Mouse (Mus musculus) heart, embryonic 15.5 days (tissue): ENCODE data around the gene Npepps. TPM values are rescaled to one million over a fixed set of nuclear protein-coding genes. Genes with fewer than 3 reads are reported as not detected.
"Not testable (repeated sequence)": the region's sequence is repeated elsewhere in the genome, so short reads cannot be mapped to it uniquely, and the experiment has no call there.

Experiments used
- ATAC-seq: fragments of 200-750 bp; cut with Nextera tagmentation; replicated peaks from 2 replicates; pipeline ENCODE4 v1.8.0; 2017; ENCODE audit warnings: low read depth, moderate TSS enrichment; ENCODE audit not compliant: insufficient number of reproducible peaks, insufficient read depth, low FRiP score
- H3K27ac ChIP-seq: fragments of 300-500 bp; sonication (generic); 2 replicates; pipeline ENCODE4 v1.5.1; 2015; ENCODE audit warnings: mild to moderate bottlenecking, inconsistent platforms
- H3K27me3 ChIP-seq: fragments of 300-500 bp; sonication (generic); 2 replicates; pipeline ENCODE4 v1.6.1; 2015; ENCODE audit warnings: inconsistent platforms
- H3K36me3 ChIP-seq: fragments of 300-500 bp; sonication (generic); 2 replicates; pipeline ENCODE4 v1.6.1; 2015; ENCODE audit warnings: mild to moderate bottlenecking, inconsistent platforms
- H3K4me1 ChIP-seq: fragments of 300-500 bp; sonication (generic); replicated peaks from 2 replicates; pipeline ENCODE4 v1.6.1; 2015; ENCODE audit warnings: inconsistent platforms
- H3K4me2 ChIP-seq: fragments of 300-500 bp; sonication (generic); 2 replicates; pipeline ENCODE4 v1.6.1; 2015; ENCODE audit warnings: inconsistent platforms, mild to moderate bottlenecking, moderate library complexity
- H3K4me3 ChIP-seq: fragments of 300-500 bp; sonication (generic); 2 replicates; pipeline ENCODE4 v1.5.1; 2015; ENCODE audit warnings: mild to moderate bottlenecking, inconsistent platforms
- H3K9ac ChIP-seq: fragments of 300-500 bp; sonication (generic); 2 replicates; pipeline ENCODE4 v1.6.1; 2015; ENCODE audit warnings: mild to moderate bottlenecking, inconsistent platforms
- H3K9me3 ChIP-seq: fragments of 300-500 bp; sonication (generic); replicated peaks from 2 replicates; pipeline ENCODE4 v1.6.1; 2016; ENCODE audit warnings: inconsistent platforms
- WGBS: fragments of 180-500 bp; shearing (Covaris S2); methylation state at CpG from one replicate; pipeline ENCODE4 v1.1.7; 2015; ENCODE audit warnings: mixed read lengths; 5-methylcytosine and 5-hydroxymethylcytosine counted together
- polyA plus RNA-seq: library from polyadenylated mRNA; unstranded; fragments of >200 nt; fragmentation: Nextera tagmentation; extraction: Ambion mirVana; gene quantifications from 2 replicates; pipeline ENCODE4 v1.2.1, GENCODE M21; 2015

The Npepps gene
- polyA plus RNA-seq, 1 experiment from 2014 or later, result 90.7 TPM

DNA sequence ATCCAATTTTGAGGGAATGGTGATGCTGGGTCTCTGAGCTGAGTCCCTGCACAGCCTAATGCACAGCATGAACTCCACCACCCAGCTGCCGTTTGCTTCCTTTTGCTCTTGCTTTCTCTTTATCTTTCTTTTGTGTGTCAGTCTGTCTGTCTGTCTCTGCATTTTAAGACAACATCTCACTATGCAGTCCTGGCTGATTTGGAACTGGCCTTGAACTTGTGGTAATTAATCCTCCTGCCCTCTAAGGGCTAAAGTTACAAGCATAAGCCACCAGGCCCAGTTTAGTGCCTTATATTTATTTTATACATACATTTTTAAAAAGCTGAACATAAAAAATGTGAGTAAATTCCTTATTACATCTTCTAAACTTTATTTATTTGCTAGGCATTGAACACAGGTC, 4.4 kb downstream of the Npepps start:
- no peak for ATAC-seq
- Histone ChIP-seq H3K4me1 (peaks cover 24% of the 10 kb centered on the region), H3K36me3 (no peaks in the 10 kb centered on the region), H3K27me3 (no peaks in the 10 kb centered on the region), H3K4me2 (no peak overlapping the region), H3K9ac (no peak overlapping the region), H3K9me3 (no peaks in the 10 kb centered on the region), H3K4me3 (no peak overlapping the region), H3K27ac (no peak overlapping the region)
- WGBS, result 44% methylated on average over 1 of the region's 1 CpGs

DNA sequence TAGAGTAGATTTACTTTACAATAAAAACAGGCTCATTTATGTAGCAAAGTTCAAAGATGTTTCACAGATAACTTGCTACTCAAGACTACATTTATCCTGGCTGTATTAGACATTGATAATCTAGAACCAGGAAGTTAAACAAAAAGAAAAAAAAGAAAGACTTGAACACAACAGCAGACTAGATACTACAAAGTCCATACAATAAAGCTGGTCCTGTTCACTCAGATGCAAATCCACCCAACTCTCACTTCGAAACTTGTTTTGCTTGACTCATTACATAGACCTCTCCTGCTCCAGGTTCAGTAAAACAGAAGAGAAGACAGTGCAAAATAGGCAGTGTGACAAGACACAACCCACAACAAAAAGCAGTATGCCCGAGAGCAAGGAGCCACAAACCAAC, 5.1 kb downstream of the Npepps start:
- no peak overlapping the region for H3K4me3 ChIP-seq
- H3K36me3 ChIP-seq, result no peaks in the 10 kb centered on the region
- H3K27ac ChIP-seq, result no peak overlapping the region
- no peaks in the 10 kb centered on the region for H3K9me3 ChIP-seq
- H3K4me2 ChIP-seq, result no peak overlapping the region
- WGBS, result 93% methylated on average over 2 of the region's 2 CpGs
- no peak for ATAC-seq
- H3K27me3 ChIP-seq, result no peaks in the 10 kb centered on the region
- peaks cover 22% of the 10 kb centered on the region for H3K4me1 ChIP-seq
- no peak overlapping the region for H3K9ac ChIP-seq

DNA sequence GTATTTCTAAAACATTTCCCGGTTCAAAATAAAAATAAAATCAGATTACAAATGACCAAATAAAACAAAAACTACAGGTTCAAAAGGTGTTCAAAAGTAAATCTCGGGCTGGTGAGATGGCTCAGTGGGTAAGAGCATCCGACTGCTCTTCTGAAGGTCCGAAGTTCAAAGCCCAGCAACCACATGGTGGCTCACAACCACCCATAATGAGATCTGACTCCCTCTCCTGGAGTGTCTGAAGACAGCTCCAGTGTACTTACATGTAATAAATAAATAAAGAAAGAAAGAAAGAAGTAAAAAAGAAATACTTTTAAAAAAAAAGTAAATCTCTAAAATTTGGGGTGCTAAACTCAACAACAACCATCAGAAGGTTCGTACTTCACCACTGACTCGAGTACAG, 5.5 kb downstream of the Npepps start:
- 93% methylated on average over 6 of the region's 6 CpGs for WGBS
- not testable (repeated sequence) for H3K9me3 ChIP-seq, H3K4me3 ChIP-seq, H3K36me3 ChIP-seq, H3K27ac ChIP-seq, H3K27me3 ChIP-seq, H3K9ac ChIP-seq, ATAC-seq, H3K4me2 ChIP-seq
- H3K4me1 ChIP-seq, result peaks cover 22% of the 10 kb centered on the region

DNA sequence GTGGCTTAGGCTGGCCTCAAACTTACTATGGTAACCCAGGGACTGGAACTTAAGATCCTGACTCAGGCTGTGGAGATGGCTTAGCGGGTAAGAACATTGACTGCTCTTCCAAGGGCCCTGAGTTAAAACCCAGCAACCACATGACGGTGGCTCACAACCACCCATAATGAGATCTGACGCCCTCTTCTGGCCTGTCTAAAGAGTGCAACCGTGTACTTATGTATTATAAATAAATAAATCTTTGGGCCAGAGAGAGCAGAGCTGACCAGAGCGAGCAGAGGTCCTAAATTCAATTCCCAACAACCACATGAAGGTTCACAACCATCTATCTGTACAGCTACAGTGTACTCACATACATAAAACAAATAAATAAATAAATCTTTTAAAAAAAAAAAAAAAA, 6.8 kb downstream of the Npepps start:
- Histone ChIP-seq H3K4me1 (peaks cover 20% of the 10 kb centered on the region), H3K9ac (no peak overlapping the region), H3K9me3 (no peaks in the 10 kb centered on the region), H3K4me2 (no peak overlapping the region), H3K4me3 (no peak overlapping the region), H3K27ac (no peak overlapping the region), H3K36me3 (no peaks in the 10 kb centered on the region), H3K27me3 (no peaks in the 10 kb centered on the region)
- no peak for ATAC-seq
- WGBS, result 84% methylated on average over 5 of the region's 5 CpGs

DNA sequence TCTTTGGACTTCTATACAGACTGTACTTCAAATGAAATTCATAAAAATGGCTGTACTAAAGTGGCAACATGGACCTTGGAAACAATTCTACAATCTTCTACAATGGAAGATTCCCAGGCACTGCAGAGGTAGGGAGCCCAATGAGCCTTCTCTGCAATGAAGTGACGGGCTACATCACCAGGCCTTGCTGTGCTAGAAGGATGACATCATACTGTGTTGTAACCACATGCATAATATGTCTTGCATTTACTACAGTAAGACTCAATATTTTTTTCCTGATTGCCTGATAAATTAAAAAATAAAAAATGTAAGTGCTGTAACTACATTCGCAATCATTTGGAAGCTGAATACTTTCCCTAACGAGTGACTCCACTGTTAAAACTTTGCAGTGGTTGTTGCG, 7.6 kb downstream of the Npepps start:
- H3K9ac ChIP-seq, result no peak overlapping the region
- 92% methylated on average over 4 of the region's 4 CpGs for WGBS
- no peak overlapping the region for H3K4me2 ChIP-seq
- H3K27ac ChIP-seq, result no peak overlapping the region
- no peaks in the 10 kb centered on the region for H3K27me3 ChIP-seq
- no peak overlapping the region for H3K4me3 ChIP-seq
- H3K4me1 ChIP-seq, result peaks cover 12% of the 10 kb centered on the region
- H3K36me3 ChIP-seq, result no peaks in the 10 kb centered on the region
- ATAC-seq, result no peak
- H3K9me3 ChIP-seq, result no peaks in the 10 kb centered on the region

DNA sequence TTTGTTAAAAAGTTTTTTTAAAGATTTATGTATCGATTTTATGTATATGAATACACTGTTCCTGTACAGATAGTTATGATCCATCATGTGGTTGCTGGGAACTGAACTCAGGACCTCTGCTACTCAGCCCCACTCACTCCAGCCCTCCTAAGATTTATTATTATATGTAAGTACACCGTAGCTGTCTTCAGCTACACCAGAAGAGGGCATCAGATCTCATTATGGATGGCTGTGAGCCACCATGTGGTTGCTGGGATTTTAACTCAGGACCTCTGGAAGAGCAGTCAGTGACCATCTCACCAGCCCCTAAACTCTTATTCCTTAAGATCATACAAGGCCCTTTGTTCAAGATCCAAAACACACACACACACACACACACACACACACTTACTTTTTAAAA, 10.4 kb downstream of the Npepps start:
- WGBS, result 79% methylated on average over 2 of the region's 2 CpGs

DNA sequence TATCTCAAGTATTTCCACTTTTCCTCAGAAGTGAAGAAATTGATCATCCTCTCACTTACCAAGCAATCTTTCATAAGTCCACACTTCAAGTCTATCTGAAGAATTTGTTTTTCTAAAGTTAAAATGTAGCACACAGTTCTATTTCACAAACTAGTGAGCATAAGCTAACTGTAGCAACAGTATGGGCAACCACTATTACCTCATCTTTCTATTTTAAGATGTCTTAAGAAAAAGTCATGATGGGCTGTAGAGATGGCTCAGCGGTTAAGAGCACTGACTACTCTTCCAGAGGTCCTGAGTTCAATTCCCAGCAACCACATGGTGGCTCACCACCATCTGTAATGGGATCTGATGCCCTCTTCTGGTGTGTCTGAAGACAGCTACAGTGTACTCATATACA, 13.9 kb downstream of the Npepps start:
- not testable (repeated sequence) for H3K27me3 ChIP-seq, H3K36me3 ChIP-seq, H3K9me3 ChIP-seq, H3K4me2 ChIP-seq, H3K4me3 ChIP-seq, H3K27ac ChIP-seq, ATAC-seq, H3K4me1 ChIP-seq, H3K9ac ChIP-seq
- WGBS, result 81% methylated on average over 1 of the region's 1 CpGs

More for the DNA sequence above, 10.4 kb downstream of the Npepps start:
- not testable (repeated sequence) for H3K4me2 ChIP-seq, H3K36me3 ChIP-seq, H3K4me1 ChIP-seq, H3K9ac ChIP-seq, H3K27ac ChIP-seq, H3K27me3 ChIP-seq, H3K9me3 ChIP-seq, ATAC-seq, H3K4me3 ChIP-seq

DNA sequence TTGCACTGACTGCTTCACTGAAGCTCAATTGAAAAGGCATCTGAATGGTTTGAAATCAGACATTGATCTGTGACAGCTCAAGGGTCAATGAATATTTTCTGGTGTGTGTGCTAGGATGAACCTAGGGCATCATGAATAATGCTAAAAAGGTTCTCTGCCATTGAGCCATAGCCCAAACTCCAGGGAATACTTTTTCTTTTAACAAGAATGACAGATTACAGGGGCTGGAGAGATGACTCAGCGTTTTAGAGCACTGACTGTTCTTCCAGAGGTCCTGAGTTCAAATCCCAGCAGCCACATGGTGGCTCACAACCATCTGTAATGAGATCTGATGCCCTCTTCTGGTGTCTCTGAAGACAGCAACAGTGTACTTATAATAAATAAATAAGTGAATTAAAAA, 30.8 kb downstream of the Npepps start:
- H3K4me3 ChIP-seq, H3K27me3 ChIP-seq, H3K9me3 ChIP-seq, H3K4me2 ChIP-seq, ATAC-seq, H3K27ac ChIP-seq, H3K4me1 ChIP-seq, H3K9ac ChIP-seq: not testable (repeated sequence)
- WGBS, result 76% methylated on average over 1 of the region's 1 CpGs
- H3K36me3 ChIP-seq, result peaks cover 19% of the 10 kb centered on the region

DNA sequence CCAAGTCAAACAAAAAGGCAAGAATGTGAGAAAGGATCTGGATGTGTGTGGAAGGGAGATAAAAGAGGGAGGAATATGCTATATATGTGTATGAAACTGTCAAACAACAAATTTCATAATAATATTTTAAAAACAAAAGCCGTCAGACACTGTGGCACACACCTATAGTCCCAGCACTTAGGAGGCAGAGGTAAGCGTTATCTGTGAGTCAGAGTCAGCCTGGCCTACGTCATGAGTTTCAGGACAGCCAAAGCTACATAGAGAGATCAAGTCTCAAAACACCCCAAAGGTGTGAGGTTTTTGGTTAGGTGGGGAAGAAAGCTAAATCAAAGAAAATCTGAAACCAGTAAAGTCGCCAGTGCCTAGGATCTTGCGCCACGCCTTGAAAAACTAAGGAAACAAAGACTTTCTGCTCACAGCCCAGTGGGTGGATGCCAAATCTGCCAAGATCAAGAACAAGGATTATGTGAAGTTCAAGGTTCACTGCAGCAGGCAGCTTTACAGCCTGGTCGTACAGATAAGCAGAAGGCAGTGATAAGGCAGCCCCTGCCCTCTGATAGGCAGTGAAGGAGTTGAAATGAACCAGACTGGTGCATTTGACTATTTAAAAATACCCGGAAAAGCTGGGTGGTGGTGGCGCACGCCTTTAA, 33.8 kb downstream of the Npepps start:
- ATAC-seq, result no peak
- Histone ChIP-seq H3K4me2 (no peak overlapping the region), H3K9ac (no peak overlapping the region), H3K36me3 (peaks cover 32% of the 10 kb centered on the region), H3K9me3 (no peaks in the 10 kb centered on the region), H3K27me3 (no peaks in the 10 kb centered on the region), H3K4me3 (no peak overlapping the region), H3K4me1 (no peaks in the 10 kb centered on the region), H3K27ac (no peak overlapping the region)
- WGBS, result 64% methylated on average over 10 of the region's 10 CpGs

DNA sequence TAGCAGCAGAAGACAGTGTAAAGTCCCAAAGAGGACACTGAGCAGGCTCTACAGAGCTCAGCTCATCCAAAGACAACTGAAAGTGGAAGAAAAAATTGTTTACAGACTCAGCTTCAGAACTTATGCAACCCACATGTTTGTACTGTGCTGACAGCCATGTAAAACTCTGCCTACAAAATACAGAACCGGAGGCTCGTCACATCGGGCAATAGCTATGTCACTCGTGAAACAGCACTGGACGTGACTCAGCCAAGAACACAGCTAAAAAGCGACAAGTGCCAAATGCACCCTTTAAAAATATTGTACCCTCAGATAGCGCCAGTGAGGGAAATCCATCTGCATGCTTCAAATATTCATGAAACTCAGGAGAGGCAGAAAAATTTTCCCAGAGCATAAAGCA, 39.1 kb downstream of the Npepps start:
- H3K27me3 ChIP-seq, result no peaks in the 10 kb centered on the region
- H3K4me3 ChIP-seq, result no peak overlapping the region
- no peaks in the 10 kb centered on the region for H3K9me3 ChIP-seq
- H3K4me1 ChIP-seq, result no peaks in the 10 kb centered on the region
- no peak overlapping the region for H3K9ac ChIP-seq
- H3K4me2 ChIP-seq, result no peak overlapping the region
- peaks cover 44% of the 10 kb centered on the region for H3K36me3 ChIP-seq
- no peak for ATAC-seq
- H3K27ac ChIP-seq, result no peak overlapping the region
- 90% methylated on average over 7 of the region's 7 CpGs for WGBS

DNA sequence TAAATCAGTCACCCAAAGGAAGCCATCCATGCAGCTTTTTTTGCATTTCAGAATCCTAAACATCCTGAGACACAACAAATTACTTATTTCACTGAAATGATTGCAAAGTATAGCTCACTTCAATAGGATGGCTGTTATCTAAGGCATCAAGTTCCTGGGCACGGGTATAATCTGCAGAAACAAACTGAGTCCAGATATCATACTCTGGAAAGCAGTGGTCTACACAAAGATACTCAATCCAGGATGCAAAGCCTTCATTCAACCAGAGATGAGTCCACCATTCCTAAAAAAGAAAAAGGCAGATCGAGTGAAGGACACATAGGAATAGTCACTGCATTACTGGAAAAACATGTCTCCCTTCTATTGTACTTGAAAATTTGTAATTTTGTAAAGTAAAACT, 42.5 kb downstream of the Npepps start:
- Histone ChIP-seq H3K9ac (no peak overlapping the region), H3K4me3 (no peak overlapping the region), H3K36me3 (peaks cover 57% of the 10 kb centered on the region), H3K4me1 (no peaks in the 10 kb centered on the region), H3K9me3 (no peaks in the 10 kb centered on the region), H3K27ac (no peak overlapping the region), H3K4me2 (no peak overlapping the region), H3K27me3 (no peaks in the 10 kb centered on the region)
- no peak for ATAC-seq
- 82% methylated on average over 2 of the region's 2 CpGs for WGBS

DNA sequence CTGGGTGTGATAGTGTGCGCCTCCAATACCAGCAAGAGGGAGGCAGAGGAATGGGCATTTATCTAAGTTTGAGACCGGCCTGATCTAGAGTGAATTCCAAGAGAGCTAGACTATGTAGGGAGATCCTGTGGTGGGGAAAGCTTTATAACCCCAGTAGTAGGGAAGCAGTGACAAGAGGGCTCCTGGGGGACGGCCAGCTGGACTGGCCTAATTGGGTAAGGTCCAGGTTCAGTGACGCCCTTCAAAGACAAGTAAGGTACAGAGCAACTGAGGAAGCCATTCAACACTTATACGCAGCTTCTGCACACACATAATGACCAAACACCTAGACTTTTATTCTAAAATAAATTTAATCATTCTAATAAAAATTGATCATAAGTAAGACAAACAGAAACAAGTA, 48.0 kb downstream of the Npepps start:
- H3K9ac ChIP-seq, result no peak overlapping the region
- H3K27me3 ChIP-seq, result no peaks in the 10 kb centered on the region
- ATAC-seq, result no peak
- H3K27ac ChIP-seq, result no peak overlapping the region
- no peak overlapping the region for H3K4me3 ChIP-seq
- 89% methylated on average over 5 of the region's 5 CpGs for WGBS
- no peaks in the 10 kb centered on the region for H3K9me3 ChIP-seq
- H3K4me1 ChIP-seq, result no peaks in the 10 kb centered on the region
- H3K4me2 ChIP-seq, result no peak overlapping the region
- peaks cover 75% of the 10 kb centered on the region for H3K36me3 ChIP-seq
